Mouse (Mus musculus): ENCODE results near the gene Capn10. TPM values are rescaled to one million over a fixed set of nuclear protein-coding genes. Genes with fewer than 3 reads are reported as not detected.

Capn10 gene
- polyA plus RNA-seq, 1 experiment: 0.75 TPM

DNA sequence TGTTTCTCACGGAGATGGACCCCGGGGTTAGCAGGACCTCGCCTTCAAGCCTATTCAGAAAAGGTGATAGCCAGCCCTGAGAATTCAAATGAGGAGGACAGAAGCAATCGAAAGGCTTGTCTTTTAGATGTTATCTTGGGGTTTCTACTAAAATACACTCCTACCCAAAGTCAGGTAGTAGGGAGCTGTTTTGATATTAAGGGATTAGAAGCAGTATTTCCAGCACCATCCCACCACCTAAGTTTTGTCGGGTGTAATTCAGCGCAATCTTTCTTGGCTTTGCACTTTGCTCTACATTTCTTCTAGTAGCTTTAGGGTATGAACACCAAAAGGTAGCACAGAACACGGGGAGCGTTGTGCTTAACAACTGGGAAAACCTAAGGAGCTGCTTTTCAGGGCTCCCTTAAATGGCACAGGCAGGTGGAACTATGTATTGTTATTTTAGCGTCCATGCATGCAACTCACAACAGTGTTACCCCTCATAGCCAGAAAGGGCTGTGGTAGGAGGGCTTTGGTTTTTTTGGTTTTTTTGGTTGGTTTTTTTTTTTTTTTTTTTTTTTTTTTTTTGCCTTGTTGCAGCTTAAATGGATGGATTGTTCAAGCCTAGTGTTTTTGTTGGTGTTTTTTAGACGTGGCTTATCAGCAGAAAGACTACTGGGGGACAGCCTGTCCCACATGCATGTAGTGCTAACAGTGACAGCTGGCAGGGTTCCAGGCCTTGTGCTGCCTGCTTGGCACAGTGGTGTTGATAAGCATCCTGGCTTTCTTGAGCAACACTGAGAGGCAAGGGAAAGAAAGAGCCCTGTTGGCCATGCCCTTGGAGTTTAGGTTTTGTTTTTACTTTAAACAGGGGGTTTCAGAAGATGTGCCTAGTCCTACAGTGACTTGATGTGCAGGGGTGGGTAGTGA is 1.1 kb downstream of the Capn10 start:
- Histone ChIP-seq H3K4me3 (replicated peaks) (peak overlapping the region; percentile 69), H3K36me3 (ENCODE audit: control insufficient read depth) (peaks cover 23% of the 10 kb centered on the region), H3K4me1 (ENCODE audit: control insufficient read depth) (peaks cover 33% of the 10 kb centered on the region), H3K9me3 (ENCODE audit: control insufficient read depth, low read length) (no peaks in the 10 kb centered on the region), H3K27me3 (ENCODE audit: control insufficient read depth) (no peaks in the 10 kb centered on the region)
- TF ChIP-seq TAL1 (IDR thresholded peaks at IDR 0.05; ENCODE audit: low read length): no peak
- no peak for TF ChIP-seq GATA1 (IDR thresholded peaks at IDR 0.05; ENCODE audit: low read length)

DNA sequence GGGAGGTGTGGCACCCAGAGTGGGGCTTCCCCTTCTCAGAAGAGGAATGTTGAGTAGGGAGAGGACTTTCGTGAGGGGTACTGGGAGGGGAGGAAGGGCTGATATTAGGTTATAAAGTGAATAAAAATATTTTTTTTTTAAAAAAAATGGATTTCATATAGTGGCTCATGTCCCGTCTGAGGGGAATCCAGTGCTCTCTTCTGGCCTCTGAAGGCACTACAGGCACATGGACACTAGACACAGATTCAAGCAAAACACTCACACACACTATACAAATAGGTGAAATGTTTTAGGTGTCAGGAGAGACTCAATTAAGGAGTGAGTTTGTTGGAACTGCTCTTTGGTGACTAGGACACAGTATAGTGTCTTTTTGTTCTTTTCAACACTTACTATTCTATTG is 1.8 kb downstream of the Capn10 start:
- H3K4me1 ChIP-seq (ENCODE audit: control insufficient read depth): peaks cover 33% of the 10 kb centered on the region
- no peak for TF ChIP-seq GATA1 (IDR thresholded peaks at IDR 0.05; ENCODE audit: low read length)
- no peak for TF ChIP-seq TAL1 (IDR thresholded peaks at IDR 0.05; ENCODE audit: low read length)
- H3K27me3 ChIP-seq (ENCODE audit: control insufficient read depth): no peaks in the 10 kb centered on the region
- peak overlapping the region; percentile 69 for H3K4me3 ChIP-seq (replicated peaks)
- peaks cover 26% of the 10 kb centered on the region for H3K36me3 ChIP-seq (ENCODE audit: control insufficient read depth)
- H3K9me3 ChIP-seq (ENCODE audit: control insufficient read depth, low read length): no peaks in the 10 kb centered on the region

DNA sequence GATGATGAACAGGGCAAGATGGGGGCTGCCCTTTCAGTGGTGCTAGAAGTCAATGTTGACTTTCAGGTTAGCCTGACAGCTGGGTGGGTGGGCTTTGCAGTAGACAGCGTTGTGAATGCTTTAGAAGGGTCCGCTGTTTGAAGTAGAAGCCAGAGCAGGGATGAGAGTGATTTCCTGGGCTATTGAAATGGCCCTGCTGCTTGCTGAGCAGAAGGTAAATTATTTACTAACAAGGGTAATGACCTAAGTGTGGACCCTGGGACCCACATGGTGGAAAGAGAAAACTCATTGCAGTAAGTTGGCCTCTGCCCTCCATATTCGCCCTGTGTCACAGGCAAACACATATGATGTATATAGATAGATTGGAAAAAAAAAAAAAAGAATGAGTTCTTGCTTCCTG is 2.3 kb downstream of the Capn10 start:
- Histone ChIP-seq H3K4me1 (ENCODE audit: control insufficient read depth) (peaks cover 33% of the 10 kb centered on the region), H3K4me3 (replicated peaks) (no peak overlapping the region), H3K36me3 (ENCODE audit: control insufficient read depth) (peaks cover 29% of the 10 kb centered on the region), H3K9me3 (ENCODE audit: control insufficient read depth, low read length) (no peaks in the 10 kb centered on the region), H3K27me3 (ENCODE audit: control insufficient read depth) (no peaks in the 10 kb centered on the region)
- TF ChIP-seq TAL1 (IDR thresholded peaks at IDR 0.05; ENCODE audit: low read length) (no peak), GATA1 (IDR thresholded peaks at IDR 0.05; ENCODE audit: low read length) (no peak)

DNA sequence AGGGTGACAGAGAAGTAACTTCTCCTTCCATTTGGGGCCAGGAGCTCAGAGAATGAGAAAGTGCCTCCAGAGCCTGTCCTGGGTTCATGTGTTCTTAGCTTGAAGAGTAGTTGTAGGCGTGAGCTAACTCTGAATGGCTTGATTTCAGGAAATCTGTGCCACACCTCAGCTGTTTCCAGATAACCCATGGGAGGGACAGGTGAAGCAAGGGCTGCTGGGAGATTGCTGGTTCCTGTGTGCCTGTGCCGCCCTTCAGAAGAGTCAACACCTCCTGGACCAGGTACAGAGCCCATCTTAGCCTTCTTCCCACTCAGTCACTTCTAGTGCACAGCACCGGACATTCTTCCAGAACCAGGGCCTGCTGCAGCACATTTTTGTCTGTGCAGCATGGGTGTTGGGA is 3.6 kb downstream of the Capn10 start:
- peaks cover 35% of the 10 kb centered on the region for H3K36me3 ChIP-seq (ENCODE audit: control insufficient read depth)

DNA sequence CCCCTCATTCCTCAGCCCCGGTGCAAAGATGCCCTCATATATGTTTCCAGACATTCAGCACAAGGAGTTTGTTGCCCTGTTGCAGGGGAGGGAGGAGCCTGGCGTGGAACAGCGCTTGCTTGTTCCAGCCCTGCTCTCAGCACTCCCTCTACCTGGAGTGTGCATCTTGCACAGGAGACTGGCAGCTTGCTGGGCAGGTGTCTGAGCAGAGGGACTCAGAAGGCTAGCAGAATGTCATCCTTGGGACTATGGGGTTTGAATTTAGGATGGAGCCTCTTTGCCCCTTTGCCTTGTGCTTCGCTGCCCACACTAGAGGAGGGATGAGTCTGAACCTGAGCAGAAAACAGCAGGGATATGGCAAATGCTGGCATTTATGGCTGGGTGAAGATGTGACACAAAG is 5.6 kb downstream of the Capn10 start:
- TF ChIP-seq GATA1 (IDR thresholded peaks at IDR 0.05; ENCODE audit: low read length): no peak
- no peak for TF ChIP-seq TAL1 (IDR thresholded peaks at IDR 0.05; ENCODE audit: low read length)
- peaks cover 19% of the 10 kb centered on the region for H3K4me1 ChIP-seq (ENCODE audit: control insufficient read depth)
- no peaks in the 10 kb centered on the region for H3K9me3 ChIP-seq (ENCODE audit: control insufficient read depth, low read length)
- no peak overlapping the region for H3K4me3 ChIP-seq (replicated peaks)
- H3K27me3 ChIP-seq (ENCODE audit: control insufficient read depth): no peaks in the 10 kb centered on the region
- H3K36me3 ChIP-seq (ENCODE audit: control insufficient read depth): peaks cover 44% of the 10 kb centered on the region

More for the DNA sequence above, 3.6 kb downstream of the Capn10 start:
- no peaks in the 10 kb centered on the region for H3K9me3 ChIP-seq (ENCODE audit: control insufficient read depth, low read length)
- no peak for TF ChIP-seq TAL1 (IDR thresholded peaks at IDR 0.05; ENCODE audit: low read length)
- TF ChIP-seq GATA1 (IDR thresholded peaks at IDR 0.05; ENCODE audit: low read length): no peak
- H3K4me1 ChIP-seq (ENCODE audit: control insufficient read depth): peaks cover 33% of the 10 kb centered on the region
- H3K4me3 ChIP-seq (replicated peaks): no peak overlapping the region
- H3K27me3 ChIP-seq (ENCODE audit: control insufficient read depth): no peaks in the 10 kb centered on the region

DNA sequence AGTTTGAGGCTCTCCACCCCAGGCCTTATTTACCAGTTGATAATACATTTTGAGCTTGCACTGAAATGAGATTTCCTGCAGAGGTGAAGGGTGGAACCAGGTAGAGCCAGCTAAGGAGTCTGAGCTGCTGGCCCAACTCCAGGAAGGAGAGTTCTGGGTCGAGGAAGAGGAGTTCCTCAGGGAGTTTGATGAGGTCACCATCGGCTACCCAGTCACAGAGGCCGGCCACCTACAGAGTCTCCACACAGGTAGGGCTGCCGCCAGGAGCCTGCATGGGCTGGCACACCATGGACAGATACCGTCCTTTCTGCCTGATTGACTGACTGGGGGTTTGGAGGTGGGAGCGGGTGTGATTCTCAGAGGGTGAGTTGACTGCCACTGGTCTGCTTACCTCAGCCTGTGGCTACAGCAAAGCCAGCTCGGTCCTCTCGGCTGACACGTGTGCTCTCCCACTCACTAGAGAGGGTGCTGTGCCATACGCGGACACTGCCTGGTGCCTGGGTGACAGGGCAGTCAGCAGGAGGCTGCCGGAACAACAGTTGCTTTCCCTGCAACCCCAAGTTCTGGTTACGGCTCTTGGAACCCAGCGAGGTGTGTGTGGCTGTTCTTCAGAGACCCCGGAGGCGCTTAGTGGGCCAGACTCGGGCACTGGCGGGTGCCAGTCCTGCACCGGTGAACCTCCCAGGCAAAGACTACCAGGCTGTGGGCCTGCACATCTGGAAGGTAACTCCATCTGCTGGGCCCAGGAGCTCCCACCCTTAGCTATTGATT is 9.2 kb downstream of the Capn10 start:
- H3K4me1 ChIP-seq (ENCODE audit: control insufficient read depth): no peaks in the 10 kb centered on the region; the same call in 1 of the 2 replicates
- no peak overlapping the region for H3K4me3 ChIP-seq (replicated peaks)
- no peaks in the 10 kb centered on the region for H3K9me3 ChIP-seq (ENCODE audit: control insufficient read depth, low read length)
- TF ChIP-seq GATA1 (IDR thresholded peaks at IDR 0.05; ENCODE audit: low read length) (no peak), TAL1 (IDR thresholded peaks at IDR 0.05; ENCODE audit: low read length) (no peak)
- H3K36me3 ChIP-seq (ENCODE audit: control insufficient read depth): peaks cover 68% of the 10 kb centered on the region
- H3K27me3 ChIP-seq (ENCODE audit: control insufficient read depth): no peaks in the 10 kb centered on the region

DNA sequence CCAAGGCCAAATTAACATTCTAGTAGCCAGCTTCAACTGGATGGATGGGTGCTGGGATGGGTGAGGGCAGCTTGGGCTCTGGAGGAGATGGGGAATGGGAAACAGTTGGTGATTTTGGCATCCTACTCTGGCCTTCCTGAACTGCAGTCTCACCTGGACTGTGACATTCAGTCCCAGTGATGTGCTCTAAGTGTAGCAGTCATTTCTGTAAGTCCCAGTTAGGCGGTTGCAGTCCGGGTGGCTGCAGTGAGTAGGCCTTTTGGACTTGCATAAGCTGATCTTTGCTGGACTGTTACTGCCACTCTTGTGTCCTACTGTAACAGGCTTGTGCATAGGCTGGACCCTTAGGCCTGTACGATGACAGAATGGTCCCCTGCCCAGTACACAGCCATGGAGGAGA is 13.8 kb downstream of the Capn10 start:
- H3K4me1 ChIP-seq (ENCODE audit: control insufficient read depth): no peaks in the 10 kb centered on the region; the same call in 1 of the 2 replicates
- no peaks in the 10 kb centered on the region for H3K9me3 ChIP-seq (ENCODE audit: control insufficient read depth, low read length)
- TF ChIP-seq TAL1 (IDR thresholded peaks at IDR 0.05; ENCODE audit: low read length) (no peak), GATA1 (IDR thresholded peaks at IDR 0.05; ENCODE audit: low read length) (no peak)
- H3K27me3 ChIP-seq (ENCODE audit: control insufficient read depth): no peaks in the 10 kb centered on the region
- H3K36me3 ChIP-seq (ENCODE audit: control insufficient read depth): peaks cover 43% of the 10 kb centered on the region
- no peak overlapping the region for H3K4me3 ChIP-seq (replicated peaks)

DNA sequence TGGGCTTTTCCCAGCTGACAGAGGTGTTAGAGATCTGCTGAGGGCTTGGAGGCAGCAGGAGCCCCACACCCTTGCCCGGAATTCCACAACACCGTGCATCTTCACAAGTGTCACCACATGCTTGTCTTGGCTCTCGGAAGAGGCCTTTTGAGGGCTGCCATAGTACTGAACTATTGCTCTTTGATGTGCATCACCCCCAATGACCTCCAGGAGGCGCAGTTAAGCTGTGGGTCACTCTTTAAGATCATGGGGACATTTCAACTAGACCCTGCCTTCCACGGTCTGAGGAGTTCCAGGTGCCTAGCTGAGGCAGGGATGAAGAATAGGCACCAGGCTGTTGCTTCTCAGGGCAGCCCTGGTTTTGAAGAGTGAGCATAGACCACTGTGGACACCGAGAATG is 15.2 kb downstream of the Capn10 start:
- Histone ChIP-seq H3K9me3 (ENCODE audit: control insufficient read depth, low read length) (no peaks in the 10 kb centered on the region), H3K4me3 (replicated peaks) (no peak overlapping the region), H3K27me3 (ENCODE audit: control insufficient read depth) (no peaks in the 10 kb centered on the region), H3K4me1 (ENCODE audit: control insufficient read depth) (no peaks in the 10 kb centered on the region; the same call in 1 of the 2 replicates), H3K36me3 (ENCODE audit: control insufficient read depth) (peaks cover 37% of the 10 kb centered on the region)
- no peak for TF ChIP-seq GATA1 (IDR thresholded peaks at IDR 0.05; ENCODE audit: low read length)
- no peak for TF ChIP-seq TAL1 (IDR thresholded peaks at IDR 0.05; ENCODE audit: low read length)

DNA sequence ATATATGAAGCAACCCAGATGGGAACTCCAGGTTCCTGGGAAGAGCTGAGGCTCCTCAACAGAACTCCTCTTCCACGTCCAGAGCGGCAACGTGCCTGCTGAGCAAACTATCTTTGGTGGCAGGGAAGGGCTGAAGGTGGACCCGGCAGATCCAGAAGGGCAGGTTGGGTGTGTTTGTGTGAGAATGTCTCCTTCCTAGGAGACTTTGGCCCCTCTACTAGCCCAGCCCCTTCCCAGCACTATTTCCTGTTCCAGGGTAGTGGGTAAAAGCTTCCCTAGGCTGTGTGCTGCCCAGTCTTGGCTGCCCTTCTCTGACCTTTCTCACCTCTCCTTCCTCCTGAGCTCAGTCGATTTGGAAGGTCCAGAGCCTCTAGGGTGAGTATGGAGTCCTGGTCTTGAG is 16.4 kb downstream of the Capn10 start, which contains the start of gene Gpr35:
Gpr35 (plus strand) TSS at position 259 of the 400 bp plus-strand sequence.
- TF ChIP-seq TAL1 (IDR thresholded peaks at IDR 0.05; ENCODE audit: low read length): no peak
- no peak for TF ChIP-seq GATA1 (IDR thresholded peaks at IDR 0.05; ENCODE audit: low read length)
- Histone ChIP-seq H3K9me3 (ENCODE audit: control insufficient read depth, low read length) (no peaks in the 10 kb centered on the region), H3K4me3 (replicated peaks) (no peak within 1 kb of the TSS), H3K36me3 (ENCODE audit: control insufficient read depth) (peaks cover 25% of the 10 kb centered on the region), H3K27me3 (ENCODE audit: control insufficient read depth) (no peaks in the 10 kb centered on the region), H3K4me1 (ENCODE audit: control insufficient read depth) (no peaks in the 10 kb centered on the region)
